Mouse (Mus musculus) embryo, embryonic 10 days (tissue): Measurements from ENCODE around the gene Flywch1.

ENCODE experiments used
- DNase-seq: peaks from one replicate; pipeline ENCODE4 v3.0.0-alpha.2; 2015; ENCODE audit warnings: low spot score

Gene Flywch1

DNA sequence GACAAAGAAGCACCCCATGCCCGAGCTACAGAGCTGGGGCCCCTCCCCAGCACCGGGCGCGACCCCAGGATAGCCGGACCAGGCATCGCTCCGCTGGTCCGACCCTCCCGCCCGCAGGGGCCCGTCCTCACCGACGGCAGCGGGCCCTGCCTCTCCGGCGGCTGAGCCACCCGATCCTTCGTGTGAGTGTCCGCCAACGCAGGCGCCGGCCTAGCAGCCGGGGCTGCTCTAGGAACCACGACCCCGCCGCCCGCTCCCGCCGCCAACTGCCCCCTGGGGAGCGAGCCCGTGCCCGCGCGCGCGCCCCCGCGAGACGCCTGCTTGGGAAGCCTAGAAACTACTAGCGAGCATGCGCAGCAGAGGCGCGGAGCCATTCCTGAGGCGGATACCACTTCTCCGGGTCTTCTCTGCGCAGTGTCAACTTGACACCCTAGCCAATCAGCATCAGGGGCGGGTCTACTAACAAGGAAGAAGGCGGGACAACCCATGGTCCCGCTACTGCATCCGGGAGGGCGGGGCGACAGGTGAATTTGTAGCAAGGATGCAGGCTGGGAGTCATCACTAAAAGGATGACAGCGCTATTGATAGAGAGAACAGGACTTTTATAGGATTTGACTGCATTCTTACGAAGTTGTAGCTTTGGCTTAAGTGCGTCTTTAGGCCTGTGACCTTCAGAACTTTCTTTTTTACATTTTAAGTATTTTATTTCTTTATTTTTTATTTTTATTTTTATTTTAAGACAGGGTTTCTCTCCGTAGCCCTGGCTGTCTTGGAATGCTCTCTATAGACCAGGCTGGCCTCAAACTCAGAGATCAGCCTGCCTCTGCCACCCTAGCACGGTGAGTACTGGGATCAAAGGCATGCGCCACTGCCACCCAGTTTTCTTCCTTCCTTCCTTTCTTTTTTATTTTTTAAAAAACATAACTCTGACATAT, at the start of gene Flywch1:
Gene Flywch1, minus strand, starts transcription at position 319 of the 935 bp plus-strand sequence.
- DNase-seq = peak; percentile 98

DNA sequence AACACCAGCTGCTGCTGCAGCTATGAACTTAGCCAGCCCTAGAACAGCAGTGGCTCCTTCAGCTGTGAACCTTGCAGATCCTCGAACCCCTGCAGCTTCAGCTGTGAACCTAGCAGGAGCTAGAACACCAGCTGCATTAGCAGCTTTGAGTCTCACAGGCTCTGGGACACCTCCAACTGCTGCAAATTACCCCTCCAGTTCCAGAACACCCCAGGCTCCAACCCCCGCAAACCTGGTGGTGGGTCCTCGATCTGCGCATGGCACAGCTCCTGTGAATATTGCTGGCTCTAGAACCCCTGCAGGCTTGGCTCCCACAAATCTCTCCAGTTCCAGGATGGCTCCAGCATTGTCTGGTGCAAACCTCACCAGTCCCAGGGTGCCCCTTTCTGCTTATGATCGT, 49.3 kb upstream of the Flywch1 start:
- DNase-seq = no peak

DNA sequence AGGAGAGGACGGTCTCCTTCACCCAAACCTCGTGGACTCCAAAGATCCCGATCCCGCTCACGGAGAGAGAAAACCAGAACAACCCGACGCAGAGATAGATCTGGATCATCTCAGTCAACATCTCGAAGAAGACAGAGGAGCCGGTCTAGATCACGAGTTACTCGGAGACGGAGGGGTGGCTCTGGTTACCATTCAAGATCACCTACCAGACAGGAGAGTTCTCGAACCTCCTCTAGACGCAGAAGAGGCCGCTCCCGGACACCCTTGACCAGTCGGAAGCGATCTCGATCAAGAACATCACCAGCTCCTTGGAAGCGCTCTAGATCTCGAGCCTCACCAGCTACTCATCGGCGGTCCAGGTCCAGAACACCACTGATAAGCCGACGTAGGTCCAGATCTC, 47.8 kb upstream of the Flywch1 start:
- no peak for DNase-seq

DNA sequence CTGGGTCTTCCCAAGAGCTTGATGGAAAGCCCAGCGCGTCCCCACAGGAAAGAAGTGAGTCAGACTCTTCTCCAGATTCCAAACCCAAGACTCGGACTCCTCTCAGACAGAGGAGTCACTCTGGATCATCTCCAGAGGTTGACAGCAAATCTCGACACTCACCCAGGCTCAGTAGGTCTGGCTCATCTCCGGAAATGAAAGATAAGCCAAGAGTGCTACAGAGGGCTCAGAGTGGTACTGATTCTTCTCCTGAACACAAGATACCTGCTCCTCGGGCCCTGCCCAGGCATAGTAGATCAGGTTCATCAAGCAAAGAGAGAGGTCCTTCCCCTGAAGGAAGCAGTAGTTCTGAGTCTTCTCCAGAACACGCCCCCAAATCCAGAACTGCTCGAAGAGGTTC, 47.2 kb upstream of the Flywch1 start:
- no peak for DNase-seq

DNA sequence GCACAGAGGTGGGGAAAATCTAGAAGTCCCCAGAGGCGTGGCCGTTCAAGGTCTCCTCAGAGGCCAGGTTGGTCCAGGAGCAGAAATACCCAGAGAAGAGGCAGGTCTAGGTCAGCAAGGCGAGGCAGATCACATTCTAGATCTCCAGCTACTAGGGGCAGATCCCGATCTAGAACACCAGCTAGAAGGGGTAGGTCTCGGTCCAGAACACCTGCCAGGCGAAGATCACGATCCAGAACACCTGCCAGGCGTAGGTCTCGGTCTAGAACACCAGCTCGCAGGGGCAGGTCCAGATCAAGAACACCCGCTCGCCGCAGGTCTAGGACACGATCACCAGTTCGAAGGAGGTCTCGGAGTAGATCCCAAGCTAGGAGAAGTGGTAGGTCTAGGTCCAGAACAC, 44.2 kb upstream of the Flywch1 start:
- DNase-seq = no peak

DNA sequence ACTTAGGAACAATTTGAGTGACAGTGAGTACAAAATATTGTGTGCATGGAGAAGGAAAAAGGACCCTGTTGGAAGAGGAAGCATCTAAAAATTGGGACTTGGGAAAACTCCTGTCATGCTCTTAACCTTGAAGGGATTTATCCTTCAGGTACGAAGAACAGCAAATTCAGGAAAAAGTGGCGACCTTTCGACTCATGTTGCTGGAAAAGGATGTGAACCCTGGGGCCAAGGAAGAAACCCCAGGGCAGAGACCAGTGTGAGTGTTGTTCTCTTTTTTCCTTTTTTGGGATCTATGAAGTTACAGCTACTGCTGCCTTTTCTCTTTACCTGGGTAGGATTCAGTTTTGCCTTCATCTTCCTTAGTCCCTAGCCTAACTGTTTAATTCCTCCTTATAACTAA, 36.5 kb upstream of the Flywch1 start:
- DNase-seq = no peak

DNA sequence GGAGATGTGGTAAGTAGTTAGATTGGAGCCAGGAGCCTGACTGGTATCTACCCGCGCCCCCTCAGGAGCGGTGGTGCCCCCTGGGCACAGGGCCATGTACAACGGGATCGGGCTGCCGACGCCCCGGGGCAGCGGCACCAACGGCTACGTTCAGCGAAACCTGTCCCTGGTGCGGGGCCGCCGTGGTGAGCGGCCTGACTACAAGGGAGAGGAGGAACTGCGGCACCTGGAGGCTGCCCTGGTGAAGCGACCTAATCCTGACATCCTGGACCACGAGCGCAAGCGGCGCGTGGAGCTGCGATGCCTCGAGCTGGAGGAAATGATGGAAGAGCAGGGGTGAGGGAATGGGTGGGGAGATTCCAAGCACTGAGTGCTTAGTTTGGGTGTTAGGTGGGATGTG, 35.5 kb upstream of the Flywch1 start:
- no peak for DNase-seq

DNA sequence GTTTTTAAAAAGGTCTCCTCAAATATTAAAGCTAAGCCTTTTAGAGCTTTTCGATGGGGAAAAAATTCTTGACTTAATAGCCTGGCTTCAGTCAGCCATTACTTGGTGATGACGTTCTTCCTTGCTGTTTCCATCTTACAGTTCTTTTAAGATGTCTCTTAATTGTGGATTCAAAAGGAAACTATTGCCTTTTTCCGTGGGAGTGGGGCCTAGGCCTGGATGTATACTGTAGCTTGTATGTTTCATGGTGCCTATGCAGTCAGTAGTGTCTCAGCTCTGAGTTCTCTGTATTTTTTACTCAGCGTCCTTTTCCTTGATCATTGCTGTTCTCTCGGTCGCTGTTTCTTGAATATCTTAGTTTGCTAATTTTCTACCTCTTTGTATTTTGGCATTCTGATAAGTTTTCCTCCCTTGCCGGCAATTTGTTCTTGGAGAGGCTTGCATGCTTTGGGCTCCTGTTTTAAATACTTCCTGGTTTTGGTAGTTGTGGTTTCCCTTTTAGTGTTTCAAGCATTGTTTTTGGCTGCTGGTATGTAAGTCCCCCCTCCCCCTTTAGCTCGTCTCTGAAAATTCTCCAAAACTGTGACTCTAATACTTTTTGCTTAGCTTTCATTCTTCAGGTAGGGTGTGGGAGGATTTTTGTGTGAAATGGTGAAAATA, 33.2 kb upstream of the Flywch1 start:
- DNase-seq = no peak

DNA sequence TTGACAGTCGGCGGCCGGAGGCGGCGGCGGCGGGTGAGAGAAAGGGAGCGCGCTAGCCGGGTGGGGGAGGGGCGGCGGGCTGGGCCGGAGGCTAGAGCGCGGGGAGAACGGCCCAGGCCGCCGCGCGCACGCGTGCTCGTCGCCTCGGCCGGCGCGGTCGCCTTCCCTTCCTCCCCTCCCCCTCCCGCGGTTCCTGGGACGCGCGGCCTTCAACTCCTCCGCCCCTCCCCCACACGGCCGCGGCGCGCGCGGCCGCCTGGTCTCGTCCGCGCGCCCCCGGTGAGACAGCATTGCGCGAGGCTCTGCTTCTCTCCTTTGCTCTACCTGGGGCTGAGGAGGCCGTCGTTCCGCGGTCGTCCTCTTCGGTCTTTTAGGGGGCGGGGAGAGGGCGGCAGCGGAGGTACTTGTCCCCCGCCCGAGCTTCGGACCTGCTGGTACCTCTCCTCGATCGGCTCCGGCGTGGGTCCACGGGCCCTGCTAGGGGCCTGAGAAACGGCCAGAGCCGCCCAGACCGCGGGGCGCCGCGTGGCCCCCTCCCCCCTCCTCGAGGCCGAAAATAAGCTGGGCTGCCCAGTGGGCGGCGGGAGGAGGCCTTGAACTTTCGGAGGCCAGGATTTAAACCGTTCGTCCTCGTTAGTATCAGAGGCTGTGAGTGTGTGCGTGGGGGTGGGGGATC, 32.1 kb upstream of the Flywch1 start:
- peak; percentile 88 for DNase-seq

DNA sequence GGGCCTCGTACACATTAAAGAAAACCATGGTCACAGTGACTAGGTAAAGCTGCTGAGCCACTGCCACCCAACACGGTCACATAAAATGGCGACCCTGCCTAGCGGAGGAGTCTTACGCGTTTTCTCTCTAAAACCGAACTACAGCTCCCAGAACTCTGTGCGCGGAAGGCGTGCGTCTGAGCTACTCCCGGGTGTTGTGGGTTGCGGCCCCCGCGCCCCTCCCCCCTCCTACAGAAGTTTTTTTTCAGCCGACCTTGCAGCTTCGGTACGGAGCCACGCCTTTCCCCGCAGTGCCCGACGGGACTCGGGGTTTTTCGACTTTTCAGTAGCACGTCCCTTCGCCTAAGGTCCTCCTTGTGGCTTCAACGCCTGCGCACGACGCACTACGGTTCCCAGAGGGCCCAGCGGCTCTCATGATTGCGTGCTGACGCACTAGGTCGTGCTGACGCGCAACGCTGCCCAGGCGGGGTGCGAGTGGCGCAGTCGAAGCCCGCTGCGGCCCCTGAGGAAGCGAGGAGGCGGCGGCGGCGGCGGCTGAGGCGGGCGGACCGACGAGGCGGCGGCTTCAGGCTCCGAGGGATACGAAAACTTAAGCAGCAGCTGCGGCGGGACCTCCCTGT, 31.5 kb upstream of the Flywch1 start:
- DNase-seq = peak; percentile 100

DNA sequence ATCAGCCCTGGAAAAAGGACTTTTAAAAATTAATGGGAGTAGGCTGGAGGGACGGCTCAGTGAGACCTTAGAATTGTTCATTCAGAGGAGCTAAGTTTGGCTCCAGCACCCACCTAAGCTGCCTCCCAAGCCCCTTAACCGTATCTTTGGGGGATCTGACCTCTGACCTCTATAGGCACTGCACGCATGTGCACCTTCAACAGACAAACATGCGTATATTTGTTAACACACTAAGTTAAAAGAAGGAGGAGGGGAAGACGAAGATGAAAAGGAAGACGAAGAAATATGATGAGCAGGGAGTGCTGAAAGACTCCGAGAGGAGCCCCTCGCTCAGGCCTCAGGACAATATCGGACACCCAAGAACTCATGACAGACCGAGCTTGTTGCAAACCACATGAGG, 30.2 kb upstream of the Flywch1 start:
- no peak for DNase-seq

DNA sequence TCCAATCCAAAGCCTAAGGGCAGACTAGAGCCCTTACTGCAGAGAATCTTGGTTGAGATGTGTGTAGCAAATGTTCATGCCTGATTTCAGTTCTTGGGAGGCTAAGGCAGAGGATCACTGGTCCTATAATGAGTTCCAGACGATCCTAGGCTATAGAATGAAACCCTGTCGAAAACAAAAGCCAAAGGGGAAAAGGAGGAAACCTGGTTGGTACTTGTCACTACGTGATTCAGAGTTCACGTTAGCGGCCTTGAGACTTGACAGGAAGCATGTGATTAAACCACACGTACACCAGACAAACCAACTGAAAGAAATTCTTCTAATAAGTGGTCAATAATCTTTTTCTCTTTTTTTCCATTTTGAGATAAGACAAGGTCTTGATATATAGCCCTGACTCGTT, 25.9 kb upstream of the Flywch1 start:
- DNase-seq = no peak

DNA sequence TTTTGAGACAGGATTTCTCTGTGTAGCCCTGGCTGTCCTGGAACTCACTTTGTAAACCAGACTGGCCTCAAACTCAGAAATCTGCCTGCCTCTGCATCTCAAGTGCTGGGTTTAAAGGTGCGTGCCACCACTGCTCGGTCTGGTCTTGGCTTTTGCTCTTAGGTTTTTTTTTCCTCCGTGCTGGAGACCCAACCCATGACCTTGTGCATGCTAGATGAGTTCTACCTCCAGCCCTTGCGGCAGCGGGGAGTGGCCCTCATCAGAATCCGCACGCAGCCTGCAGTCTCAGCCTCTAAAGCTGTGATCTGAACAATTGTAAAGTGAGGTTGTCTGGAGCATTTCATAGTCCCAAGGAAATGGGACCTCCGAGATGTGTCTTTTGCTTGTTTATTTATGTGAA, 23.9 kb upstream of the Flywch1 start:
- no peak for DNase-seq

DNA sequence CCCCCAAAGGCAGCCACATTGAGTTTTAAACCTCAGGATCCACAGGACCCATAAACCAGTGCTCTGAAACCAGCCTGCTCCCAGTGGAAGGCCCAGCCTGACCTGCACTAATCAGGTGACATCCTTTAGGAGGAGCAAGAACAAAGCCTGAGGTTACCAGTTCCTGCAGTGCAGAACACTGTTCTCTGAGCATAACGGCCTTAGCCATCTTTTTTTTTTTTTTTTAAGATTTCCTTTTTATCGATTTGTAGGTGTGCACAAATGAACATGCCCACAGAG, 19.6 kb upstream of the Flywch1 start:
- no peak for DNase-seq

DNA sequence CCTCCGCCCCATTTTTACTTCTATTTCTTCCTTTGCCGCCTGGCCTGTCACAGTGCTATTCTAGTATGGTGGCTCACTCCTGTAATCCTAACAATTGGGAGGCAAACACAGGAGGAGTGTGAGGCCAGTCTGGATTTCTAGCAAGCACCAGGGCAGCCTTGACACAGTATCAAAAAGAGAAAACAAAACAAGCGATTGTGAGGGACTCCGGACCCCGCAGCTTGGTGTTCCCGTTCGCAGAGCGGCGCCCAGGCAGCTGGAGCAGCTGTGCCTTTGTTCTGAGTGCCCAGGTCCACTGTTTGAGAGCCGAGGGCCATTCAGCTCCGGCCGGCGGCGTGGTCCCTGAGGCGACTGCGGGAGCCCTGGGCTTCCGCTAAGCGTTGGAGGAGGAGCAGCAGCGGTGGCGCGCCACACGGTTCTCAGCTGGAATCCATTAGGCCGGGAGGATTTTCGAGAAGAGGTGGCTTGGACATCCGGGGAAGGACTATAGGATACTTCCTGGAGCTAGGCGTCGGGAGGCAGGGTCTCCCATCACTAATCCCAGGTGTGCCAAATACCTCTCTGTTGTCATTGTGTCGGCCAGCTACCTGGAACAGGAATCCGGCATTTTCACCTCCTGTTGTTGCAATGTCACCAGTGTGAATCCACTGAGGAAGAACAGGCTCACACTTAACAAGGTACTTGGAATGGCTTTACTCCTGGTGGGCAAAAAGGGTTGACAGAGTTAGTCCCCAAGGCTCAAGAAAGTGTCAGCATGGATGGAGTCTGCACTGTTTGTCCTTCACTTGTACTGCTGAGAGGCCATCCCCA, 19.1 kb upstream of the Flywch1 start, which contains the start of gene Srrm2:
Gene Srrm2, plus strand, starts transcription at position 264 of the 810 bp plus-strand sequence.
- DNase-seq = peak; percentile 84

DNA sequence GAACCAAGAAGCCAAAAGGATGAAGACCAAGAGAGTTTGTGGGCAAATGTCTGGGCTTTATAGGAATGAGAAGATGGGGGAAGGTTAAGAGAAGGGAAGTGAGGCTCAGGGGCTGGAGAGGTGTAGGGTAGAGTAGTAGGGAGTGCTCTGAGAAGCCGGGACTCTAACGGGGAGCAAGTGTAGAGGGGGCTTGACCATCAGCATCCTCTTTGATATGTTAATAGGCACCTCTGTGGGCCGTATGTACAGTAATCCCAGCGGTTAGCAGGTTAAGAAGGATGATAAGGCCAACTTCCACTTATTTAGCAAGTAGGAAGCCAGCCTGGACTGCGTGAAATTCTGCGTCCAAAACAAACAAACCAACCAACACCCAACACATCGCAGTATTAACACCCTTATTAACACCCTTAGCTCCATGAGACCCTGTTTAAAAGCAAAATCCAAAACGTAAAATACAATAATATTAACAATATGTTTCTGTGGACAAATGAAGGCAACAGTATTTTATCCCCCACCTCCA, 18.4 kb upstream of the Flywch1 start:
- no peak for DNase-seq

DNA sequence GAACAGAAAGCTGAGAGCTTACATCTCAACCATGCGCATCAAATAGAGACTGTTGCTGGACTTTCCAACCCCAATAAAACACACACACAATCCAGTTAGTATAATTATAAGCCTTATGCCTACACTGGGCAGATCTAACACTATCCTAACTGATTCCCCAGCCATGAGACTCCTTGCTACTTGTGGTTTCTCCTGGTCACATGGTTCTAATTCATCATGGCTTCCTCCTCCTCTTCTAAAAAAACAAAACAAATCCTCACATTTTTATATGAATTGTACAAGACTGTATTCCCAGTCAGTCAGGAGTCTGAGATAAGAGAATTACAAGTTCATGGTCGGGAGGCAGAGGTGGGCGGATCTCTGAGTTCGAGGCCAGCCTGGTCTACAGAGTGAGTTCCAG, 17.6 kb upstream of the Flywch1 start:
- no peak for DNase-seq

DNA sequence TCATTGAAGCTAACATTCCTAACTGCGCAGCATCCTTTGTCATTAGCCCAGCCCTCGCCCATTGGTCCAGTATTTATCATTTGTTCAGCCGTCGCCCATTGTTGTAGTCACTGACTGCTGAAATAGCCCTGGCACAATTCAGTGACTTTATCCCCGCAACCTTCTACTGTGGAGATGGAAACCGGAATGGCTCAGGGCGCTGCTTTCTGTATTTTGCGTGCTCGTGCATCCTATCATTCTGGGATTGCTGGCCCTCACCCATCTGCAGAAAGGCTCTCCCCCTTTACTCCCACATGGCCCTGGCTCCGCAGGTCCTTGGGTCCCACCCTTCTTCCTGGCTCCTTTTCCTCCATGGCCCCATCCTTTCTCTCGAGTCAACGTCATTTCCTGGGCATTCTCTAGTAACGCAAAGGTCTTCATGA, 15.1 kb upstream of the Flywch1 start:
- peak; percentile 69 for DNase-seq

DNA sequence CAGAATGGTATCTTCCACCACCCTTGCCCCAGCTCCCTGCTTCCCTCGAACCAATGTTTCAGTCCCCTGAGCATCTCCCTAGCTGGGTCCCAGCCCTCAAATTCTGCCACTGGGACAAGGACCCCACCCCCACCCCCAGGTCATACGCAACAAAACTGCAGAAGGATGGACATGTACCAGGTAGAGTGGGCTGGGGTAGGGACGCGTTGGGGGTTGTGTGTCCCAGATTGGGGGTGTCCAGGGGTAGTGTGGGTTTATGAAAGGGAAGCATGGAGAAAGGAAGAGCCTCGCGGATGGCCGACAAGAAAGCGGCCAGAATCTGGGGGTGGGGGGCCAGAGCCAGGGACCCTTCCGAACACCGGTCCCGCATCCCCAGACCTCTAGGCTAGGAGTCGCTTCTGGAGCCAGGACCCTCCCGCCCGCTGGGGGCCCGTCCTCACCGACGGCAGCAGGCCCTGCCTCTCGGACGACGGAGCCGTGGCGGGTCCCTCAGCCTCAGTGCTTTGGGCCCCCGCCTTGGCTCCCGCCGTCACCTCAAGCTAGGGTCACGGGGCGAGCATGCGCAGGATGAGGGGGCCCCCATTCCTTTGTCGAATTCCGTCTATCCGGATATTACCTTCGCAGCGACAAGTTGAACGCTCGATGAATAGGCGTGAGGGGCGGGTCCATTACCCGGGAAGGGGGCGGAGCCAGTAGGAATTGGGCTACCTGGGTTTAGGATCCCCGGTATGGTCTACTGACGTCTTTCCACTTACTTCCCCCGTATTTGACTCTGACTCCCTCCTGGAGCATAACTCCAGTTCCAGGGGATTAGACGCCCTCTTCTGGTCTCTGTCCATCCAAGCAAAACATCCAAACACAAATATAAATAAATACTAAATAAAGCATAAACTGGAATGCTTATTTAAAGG, 14.4 kb upstream of the Flywch1 start, which contains the start of gene Flywch2:
Gene Flywch2, minus strand, starts transcription at position 521 of the 911 bp plus-strand sequence.
- DNase-seq = peak; percentile 83

DNA sequence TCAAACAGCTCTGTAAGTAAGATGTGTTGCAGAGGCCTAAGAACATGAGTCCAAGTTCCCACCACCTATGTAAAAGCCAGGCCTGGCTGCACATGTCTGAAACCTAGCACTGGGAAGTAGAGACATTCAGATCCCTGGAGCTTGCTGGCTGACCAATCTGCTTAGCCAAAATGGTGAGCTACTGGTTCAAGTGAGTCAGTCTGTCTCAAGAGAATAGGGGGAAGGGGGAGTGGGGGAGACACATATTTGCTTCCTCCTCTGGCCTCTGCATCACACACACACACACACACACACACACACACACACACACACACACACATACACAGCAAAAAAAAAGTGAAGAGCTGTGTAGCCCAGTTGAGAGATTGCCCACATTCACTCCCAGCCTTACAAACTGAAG, 11.9 kb upstream of the Flywch1 start:
- DNase-seq = no peak
